Mouse (Mus musculus) left cerebral cortex, postnatal 25 days (tissue): ENCODE data around the gene Pxdn. TPM values are rescaled to one million over a fixed set of nuclear protein-coding genes. Genes with fewer than 3 reads are reported as not detected.

Experiments
- DNase-seq, 2 experiments: peaks; one replicate each; pipeline ENCODE4 v3.0.0; 2022; ENCODE audit warnings: low spot score in 2 of 2, mixed read lengths in 1 of 2
- intact Hi-C: fragments of 180-260 bp; cut with DNase I; formaldehyde crosslinking; loops from one replicate; pipeline ENCODE4 v1.15.1; 2025
- total RNA-seq, 2 experiments: library from RNA; stranded (reverse); gene quantifications; 2 replicates each; pipeline ENCODE4 v1.2.3; 2021

Pxdn gene
- total RNA-seq, 2 experiments from 2014 or later: 45.7 to 51.9 TPM

GRCm38 (mm10) chr12:29945182-29945743 lies 7.9 kb downstream of the Pxdn start:
- no peak for DNase-seq
- intact Hi-C loops: no loop called here

GRCm38 (mm10) chr12:29951043-29951442 lies 13.6 kb downstream of the Pxdn start:
- DNase-seq: no peak
- intact Hi-C loops: no loop called here

GRCm38 (mm10) chr12:29951485-29951884 lies 14.1 kb downstream of the Pxdn start:
- DNase-seq: no peak
- intact Hi-C loops: no loop called here

GRCm38 (mm10) chr12:29952102-29952501 lies 14.7 kb downstream of the Pxdn start:
- intact Hi-C loops: no loop called here
- DNase-seq: no peak

GRCm38 (mm10) chr12:29953999-29954398 lies 16.6 kb downstream of the Pxdn start:
- no peak for DNase-seq
- intact Hi-C loops: no loop called here

GRCm38 (mm10) chr12:29954464-29954863 lies 17.1 kb downstream of the Pxdn start:
- intact Hi-C loops: no loop called here
- DNase-seq: no peak

GRCm38 (mm10) chr12:29956969-29957368 lies 19.6 kb downstream of the Pxdn start:
- intact Hi-C loops: no loop called here
- DNase-seq: no peak

- DNase-seq: no peak
- intact Hi-C loops: no loop called here
Measured at GRCm38 (mm10) chr12:29958637-29959036, 21.2 kb downstream of the Pxdn start.

- intact Hi-C loops: no loop called here
- no peak for DNase-seq
Measured at GRCm38 (mm10) chr12:29961041-29961440, 23.6 kb downstream of the Pxdn start.

- intact Hi-C loops: no loop called here
- DNase-seq: no peak
Measured at GRCm38 (mm10) chr12:29965016-29965415, 27.6 kb downstream of the Pxdn start.

GRCm38 (mm10) chr12:29971795-29972464 lies 34.5 kb downstream of the Pxdn start:
- intact Hi-C loops: no loop called here

GRCm38 (mm10) chr12:29972533-29972932 lies 35.1 kb downstream of the Pxdn start:
- no peak for DNase-seq
- intact Hi-C loops: no loop called here

More at GRCm38 (mm10) chr12:29971795-29972464, 34.5 kb downstream of the Pxdn start:
- DNase-seq: no peak

- intact Hi-C loops: no loop called here
- no peak for DNase-seq
Measured at GRCm38 (mm10) chr12:29980076-29980475, 42.7 kb downstream of the Pxdn start.

- no peak for DNase-seq
- intact Hi-C loops: no loop called here
Measured at GRCm38 (mm10) chr12:29981722-29982293, 44.4 kb downstream of the Pxdn start.

GRCm38 (mm10) chr12:29983190-29983589 lies 45.8 kb downstream of the Pxdn start:
- DNase-seq: no peak
- intact Hi-C loops: no loop called here

GRCm38 (mm10) chr12:29985126-29985525 lies 47.7 kb downstream of the Pxdn start:
- intact Hi-C loops: no loop called here
- no peak for DNase-seq

- intact Hi-C loops: no loop called here
- DNase-seq: no peak
Measured at GRCm38 (mm10) chr12:29986241-29986640, 48.8 kb downstream of the Pxdn start.

GRCm38 (mm10) chr12:29998895-29999294 lies 61.5 kb downstream of the Pxdn start:
- no peak for DNase-seq
- intact Hi-C loops: no loop called here

- intact Hi-C loops: no loop called here
Measured at GRCm38 (mm10) chr12:30001951-30002350, 64.5 kb downstream of the Pxdn start.

GRCm38 (mm10) chr12:30003680-30004364 lies 66.4 kb downstream of the Pxdn start:
- DNase-seq: peak in 1 of 2 experiments; percentile 30
- intact Hi-C loops: no loop called here

More at GRCm38 (mm10) chr12:30001951-30002350, 64.5 kb downstream of the Pxdn start:
- DNase-seq: no peak

GRCm38 (mm10) chr12:30004365-30004723 lies 66.9 kb downstream of the Pxdn start:
- DNase-seq: no peak
- intact Hi-C loops: no loop called here
